Mouse (Mus musculus) layer of hippocampus, adult 11-12 months (tissue): ENCODE measurements around the gene Fam160b1.

Experiments
- DNase-seq: peaks from one replicate; pipeline ENCODE4 v3.0.0; 2022; ENCODE audit warnings: low spot score

Gene Fam160b1

GRCm38 (mm10) chr19:57360341-57361130 is at the start of gene Fam160b1:
TSS of gene Fam160b1 (plus strand) at chr19:57360680.
- DNase-seq = peak; percentile 95

- DNase-seq = no peak
Observed at GRCm38 (mm10) chr19:57313226-57313625, 47.3 kb upstream of the Fam160b1 start.

GRCm38 (mm10) chr19:57313891-57314345 is 46.6 kb upstream of the Fam160b1 start:
- DNase-seq = peak; percentile 22

GRCm38 (mm10) chr19:57314346-57315012 is 46.0 kb upstream of the Fam160b1 start, which contains the start of gene Ablim1:
TSS of gene Ablim1 (minus strand) at chr19:57314919.
- peak; percentile 26 for DNase-seq

GRCm38 (mm10) chr19:57315013-57315565 is 45.4 kb upstream of the Fam160b1 start:
- DNase-seq = no peak

GRCm38 (mm10) chr19:57316597-57316996 is 43.9 kb upstream of the Fam160b1 start:
- no peak for DNase-seq

GRCm38 (mm10) chr19:57320656-57321382 is 39.7 kb upstream of the Fam160b1 start:
- no peak for DNase-seq

GRCm38 (mm10) chr19:57321839-57322238 is 38.6 kb upstream of the Fam160b1 start:
- no peak for DNase-seq

- DNase-seq = no peak
Observed at GRCm38 (mm10) chr19:57322491-57322890, 38.0 kb upstream of the Fam160b1 start.

- no peak for DNase-seq
Observed at GRCm38 (mm10) chr19:57323087-57323486, 37.4 kb upstream of the Fam160b1 start.

GRCm38 (mm10) chr19:57325748-57326300 is 34.7 kb upstream of the Fam160b1 start:
- DNase-seq = peak; percentile 79

- no peak for DNase-seq
Observed at GRCm38 (mm10) chr19:57327679-57328078, 32.8 kb upstream of the Fam160b1 start.

- no peak for DNase-seq
Observed at GRCm38 (mm10) chr19:57328269-57328668, 32.2 kb upstream of the Fam160b1 start.

GRCm38 (mm10) chr19:57328792-57329191 is 31.7 kb upstream of the Fam160b1 start:
- peak; percentile 30 for DNase-seq

GRCm38 (mm10) chr19:57330309-57330708 is 30.2 kb upstream of the Fam160b1 start:
- DNase-seq = no peak

GRCm38 (mm10) chr19:57331237-57331636 is 29.2 kb upstream of the Fam160b1 start:
- DNase-seq = no peak

GRCm38 (mm10) chr19:57333356-57333755 is 27.1 kb upstream of the Fam160b1 start:
- no peak for DNase-seq

GRCm38 (mm10) chr19:57335135-57335534 is 25.3 kb upstream of the Fam160b1 start:
- no peak for DNase-seq

GRCm38 (mm10) chr19:57339281-57339864 is 21.1 kb upstream of the Fam160b1 start:
- DNase-seq = no peak

- DNase-seq = no peak
Observed at GRCm38 (mm10) chr19:57340900-57341742, 19.4 kb upstream of the Fam160b1 start.

GRCm38 (mm10) chr19:57343860-57344259 is 16.6 kb upstream of the Fam160b1 start:
- DNase-seq = no peak
